ENCODE assay signal across 12 mouse cellular contexts in genomic region chr13:24791349-24791748, GRCm38 (mm10). TPM values are rescaled to one million over a fixed set of nuclear protein-coding genes. Genes with fewer than 3 reads are reported as not detected.
DNase-seq lines count a peak whose midpoint lies in the region; ATAC-seq and TF ChIP-seq lines count a peak whose summit lies in the region.
"Had no signal": no experiment of that assay in that cellular context is flagged by ENCODE, and none has a peak within 500 bp of the region (broad histone marks: within the 10 kb centered on the region; RNA-seq: fewer than 3 reads in every experiment).

No protein-coding gene starts in this region.

- H3K4me3 ChIP-seq in lung, postnatal 0 days (ENCODE audit: low read depth, low read length) = no peak overlapping the region
- H3K4me3 ChIP-seq: embryonic facial prominence, embryonic 12.5 days; lung, embryonic 15.5 days had no signal

- WGBS in lung, postnatal 0 days = 42% methylated on average over 2 of the region's 2 CpGs

- TF ChIP-seq EP300 in lung, postnatal 0 days (IDR thresholded peaks at IDR 0.05) = 0 out of 2 replicates have a peak, but pooled peaks have one; percentile 28

- H3K27me3 ChIP-seq in lung, postnatal 0 days (replicated peaks; ENCODE audit: insufficient read depth, low read length) = no peaks in the 10 kb centered on the region
- H3K27me3 ChIP-seq: embryonic facial prominence, embryonic 12.5 days; lung, embryonic 15.5 days had no signal

- no peak overlapping the region for H3K9ac ChIP-seq in lung, postnatal 0 days (replicated peaks; ENCODE audit: low read depth)
- H3K9ac ChIP-seq: embryonic facial prominence, embryonic 12.5 days; lung, embryonic 15.5 days had no signal

- DNase-seq in adrenal gland, adult 8-10 months = peak; percentile 45
- no peak for DNase-seq in adrenal gland, postnatal 25 days
- peak; percentile 78 for DNase-seq in 3T3-L1 (ENCODE audit: low read depth, low spot score)
- peak; percentile 68 for DNase-seq in lung, postnatal 0 days (ENCODE audit: low spot score)
- no peak for DNase-seq in right cerebral cortex, postnatal 4 days
- no peak for DNase-seq in retina, postnatal 1 day
- DNase-seq in thymus, postnatal 0 days (ENCODE audit: low spot score) = no peak

- H3K9me3 ChIP-seq in lung, postnatal 0 days (ENCODE audit: low read length) = no peaks in the 10 kb centered on the region
- H3K9me3 ChIP-seq: embryonic facial prominence, embryonic 12.5 days; lung, embryonic 15.5 days had no signal

- peak; percentile 99 for ATAC-seq in granulocyte monocyte progenitor cell, adult 5-6 weeks (replicated peaks; ENCODE audit: poor library complexity, severe bottlenecking)
- peak; percentile 62 for ATAC-seq in lung, postnatal 0 days

- no peak for TF ChIP-seq CTCF in lung, postnatal 0 days (IDR thresholded peaks at IDR 0.05)

- no peaks in the 10 kb centered on the region for H3K36me3 ChIP-seq in lung, postnatal 0 days (ENCODE audit: insufficient read depth, low read length)
- H3K36me3 ChIP-seq: embryonic facial prominence, embryonic 12.5 days; lung, embryonic 15.5 days had no signal

- H3K27ac ChIP-seq in lung, postnatal 0 days (ENCODE audit: low read length) = no peak overlapping the region
- H3K27ac ChIP-seq: embryonic facial prominence, embryonic 12.5 days; kidney, postnatal 0 days had no signal

- H3K4me2 ChIP-seq in lung, postnatal 0 days (replicated peaks; ENCODE audit: low read depth, low read length) = no peak overlapping the region
- H3K4me2 ChIP-seq: embryonic facial prominence, embryonic 12.5 days; lung, embryonic 15.5 days had no signal

- H3K4me1 ChIP-seq in lung, postnatal 0 days (ENCODE audit: insufficient read depth, low read depth, low read length) = no peaks in the 10 kb centered on the region
- H3K4me1 ChIP-seq: embryonic facial prominence, embryonic 12.5 days; lung, embryonic 15.5 days had no signal

RNA-seq across cellular contexts. Expression of gene BC005537, which starts 10.1 kb away (rescaled TPM):
- 100 to 1,000 TPM; 194 to 209 (median 205) TPM for total RNA-seq in adrenal gland, adult 8-10 months (2022)
- 204 and 221 TPM in 2 replicates for total RNA-seq in adrenal gland, postnatal 25 days (2021)
- total RNA-seq in granulocyte monocyte progenitor cell, adult 5-6 weeks (2014; fragmentation: Nextera tagmentation) = 166 and 184 TPM in 2 replicates
- 57.0 and 63.6 TPM in 2 replicates for total RNA-seq in granulocyte monocyte progenitor cell, adult 5-6 weeks (2017)
- polyA plus RNA-seq in lung, postnatal 0 days (2015; fragmentation: Nextera tagmentation; extraction: Ambion mirVana) = 18.5 and 20.8 TPM in 2 replicates
- polyA plus RNA-seq in thymus, postnatal 0 days (2015; fragmentation: Nextera tagmentation; extraction: Ambion mirVana) = 21.6 and 25.6 TPM in 2 replicates

RNA-seq across cellular contexts. Expression of gene Gmnn, which starts 29.6 kb away (rescaled TPM):
- 10 to 100 TPM in 2 of 4 experiments, 1 to 10 TPM in 2; 5.3 to 12.5 (median 9.4) TPM for total RNA-seq in adrenal gland, adult 8-10 months (2022)
- total RNA-seq in adrenal gland, postnatal 25 days (2021) = 12.5 and 14.5 TPM in 2 replicates
- 148 and 183 TPM in 2 replicates for total RNA-seq in granulocyte monocyte progenitor cell, adult 5-6 weeks (2014; fragmentation: Nextera tagmentation)
- total RNA-seq in granulocyte monocyte progenitor cell, adult 5-6 weeks (2017) = 214 and 286 TPM in 2 replicates
- 24.1 and 24.7 TPM in 2 replicates for polyA plus RNA-seq in lung, postnatal 0 days (2015; fragmentation: Nextera tagmentation; extraction: Ambion mirVana)
- 160 and 170 TPM in 2 replicates for polyA plus RNA-seq in thymus, postnatal 0 days (2015; fragmentation: Nextera tagmentation; extraction: Ambion mirVana)

RNA-seq across cellular contexts. Expression of gene Acot13, which starts 40.0 kb away (rescaled TPM):
- total RNA-seq in adrenal gland, adult 8-10 months (2022) = 10 to 100 TPM; 56.4 to 70.2 (median 59.6) TPM
- 87.2 and 92.5 TPM in 2 replicates for total RNA-seq in adrenal gland, postnatal 25 days (2021)
- 37.7 and 40.4 TPM in 2 replicates for total RNA-seq in granulocyte monocyte progenitor cell, adult 5-6 weeks (2014; fragmentation: Nextera tagmentation)
- 41.8 and 46.1 TPM in 2 replicates for total RNA-seq in granulocyte monocyte progenitor cell, adult 5-6 weeks (2017)
- polyA plus RNA-seq in lung, postnatal 0 days (2015; fragmentation: Nextera tagmentation; extraction: Ambion mirVana) = 87.2 and 92.5 TPM in 2 replicates
- 119 and 129 TPM in 2 replicates for polyA plus RNA-seq in thymus, postnatal 0 days (2015; fragmentation: Nextera tagmentation; extraction: Ambion mirVana)

RNA-seq across cellular contexts. Expression of gene Tdp2, which starts 40.1 kb away (rescaled TPM):
- total RNA-seq in adrenal gland, adult 8-10 months (2022) = 10 to 100 TPM; 25.7 to 39.9 (median 31.0) TPM
- 30.2 and 32.5 TPM in 2 replicates for total RNA-seq in adrenal gland, postnatal 25 days (2021)
- 48.4 and 84.7 TPM in 2 replicates for total RNA-seq in granulocyte monocyte progenitor cell, adult 5-6 weeks (2014; fragmentation: Nextera tagmentation)
- 51.8 and 57.7 TPM in 2 replicates for total RNA-seq in granulocyte monocyte progenitor cell, adult 5-6 weeks (2017)
- 20.8 and 21.2 TPM in 2 replicates for polyA plus RNA-seq in lung, postnatal 0 days (2015; fragmentation: Nextera tagmentation; extraction: Ambion mirVana)
- polyA plus RNA-seq in thymus, postnatal 0 days (2015; fragmentation: Nextera tagmentation; extraction: Ambion mirVana) = 54.3 and 60.2 TPM in 2 replicates

RNA-seq across cellular contexts. Expression of gene Armh2, which starts 50.3 kb away (rescaled TPM):
- not detected for total RNA-seq in adrenal gland, adult 8-10 months (2022)
- total RNA-seq in adrenal gland, postnatal 25 days (2021) = not detected in 2 replicates
- total RNA-seq in granulocyte monocyte progenitor cell, adult 5-6 weeks (2014; fragmentation: Nextera tagmentation) = not detected in 2 replicates
- total RNA-seq in granulocyte monocyte progenitor cell, adult 5-6 weeks (2017) = not detected in 2 replicates
- polyA plus RNA-seq in lung, postnatal 0 days (2015; fragmentation: Nextera tagmentation; extraction: Ambion mirVana) = not detected in 2 replicates
- polyA plus RNA-seq in thymus, postnatal 0 days (2015; fragmentation: Nextera tagmentation; extraction: Ambion mirVana) = not detected in 2 replicates
- total RNA-seq: gastrocnemius, postnatal 36 days had no signal
- polyA plus RNA-seq: embryonic facial prominence, embryonic 12.5 days; kidney, postnatal 0 days; lung, embryonic 15.5 days had no signal

Comparison
In these comparisons a context has a peak if more than half of its experiments do, and no peak if none do; other contexts are left out.
1. DNase-seq: peak in adrenal gland, adult 8-10 months (single experiment), 3T3-L1 (single experiment) and lung, postnatal 0 days (single experiment); none in adrenal gland, postnatal 25 days (single experiment), right cerebral cortex, postnatal 4 days (single experiment), retina, postnatal 1 day (single experiment) and thymus, postnatal 0 days (single experiment).